Mouse (Mus musculus) cerebellum, adult 2 months (tissue): Measurements from ENCODE around the gene Uimc1. TPM values are rescaled to one million over a fixed set of nuclear protein-coding genes. Genes with fewer than 3 reads are reported as not detected.

ENCODE experiments used
- DNase-seq, 2 experiments: peaks; one replicate each; pipeline ENCODE4 v3.0.0; 2021
- H3K27ac ChIP-seq: fragments of 200-500 bp; 2 replicates; pipeline ENCODE4 v1.5.1; 2012; ENCODE audit warnings: low read length, control low read depth, inconsistent platforms; ENCODE audit not compliant: insufficient read depth
- H3K27me3 ChIP-seq: fragments of 200-500 bp; 2 replicates; pipeline ENCODE4 v1.6.1; 2012; ENCODE audit warnings: inconsistent platforms, mild to moderate bottlenecking, low read length, moderate library complexity; ENCODE audit not compliant: control insufficient read depth, insufficient read depth
- H3K4me1 ChIP-seq: fragments of 200-500 bp; 2 replicates; pipeline ENCODE4 v1.6.1; 2011; ENCODE audit warnings: low read length; ENCODE audit not compliant: control insufficient read depth, insufficient read depth
- H3K4me3 ChIP-seq: fragments of 200-500 bp; replicated peaks from 2 replicates; pipeline ENCODE3; 2011; ENCODE audit warnings: mild to moderate bottlenecking, low read depth, low read length, control low read depth; ENCODE audit not compliant: insufficient read depth
- CTCF ChIP-seq: fragments of 200-500 bp; IDR thresholded peaks from 2 replicates; pipeline ENCODE4 v1.5.1; 2011; ENCODE audit warnings: low read depth, mild to moderate bottlenecking, control low read depth, low read length, moderate library complexity, borderline replicate concordance; ENCODE audit not compliant: insufficient read depth
- POLR2A ChIP-seq: fragments of 200-500 bp; IDR thresholded peaks from 2 replicates; pipeline ENCODE4 v1.6.1; 2011; ENCODE audit warnings: low read length, control low read depth, borderline replicate concordance; ENCODE audit not compliant: insufficient read depth
- WGBS: fragments of 180-500 bp; shearing (Covaris S2); methylation state at CpG from one replicate; pipeline ENCODE4 v1.1.7; 2018; 5-methylcytosine and 5-hydroxymethylcytosine counted together
- polyA plus RNA-seq: library from polyadenylated mRNA; depleted of rRNA; stranded (reverse); fragments of >200 nt; gene quantifications from 2 replicates; pipeline ENCODE4 v1.2.3, GENCODE M21; 2012

The Uimc1 gene
- polyA plus RNA-seq, 1 experiment: 24.0 TPM

GRCm38 (mm10) chr13:55017154-55017897, 82.8 kb downstream of the Uimc1 start:
- DNase-seq: no peak
- no peak overlapping the region for H3K27ac ChIP-seq
- H3K4me1 ChIP-seq: no peaks in the 10 kb centered on the region
- 91% methylated on average over 12 of the region's 12 CpGs for WGBS
- TF ChIP-seq CTCF (no peak), POLR2A (no peak)
- H3K4me3 ChIP-seq: no peak overlapping the region
- no peaks in the 10 kb centered on the region for H3K27me3 ChIP-seq

DNA sequence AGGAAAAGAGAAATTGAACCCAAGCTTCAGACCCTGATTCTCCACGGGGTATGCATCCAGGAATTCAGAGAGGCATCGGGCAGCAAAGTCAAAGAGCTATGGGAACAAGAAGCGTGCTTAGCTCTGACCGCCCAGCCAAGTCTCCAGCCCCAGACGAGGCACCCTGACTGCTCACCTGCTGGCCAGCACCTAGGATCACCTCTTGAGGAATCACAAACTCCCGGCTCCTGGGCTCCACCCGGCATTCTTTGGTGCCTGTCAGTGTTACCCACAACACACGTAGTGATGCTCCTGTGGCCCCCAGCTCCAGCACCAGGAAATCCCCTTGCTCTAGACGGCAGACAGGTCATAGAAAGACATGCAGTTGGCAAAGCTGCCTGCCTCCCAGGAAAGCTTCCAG, 85.6 kb downstream of the Uimc1 start:
- H3K27me3 ChIP-seq: no peaks in the 10 kb centered on the region
- WGBS: 60% methylated on average over 9 of the region's 9 CpGs
- H3K27ac ChIP-seq: no peak overlapping the region
- H3K4me3 ChIP-seq: no peak overlapping the region
- TF ChIP-seq POLR2A: no peak
- no peak for TF ChIP-seq CTCF
- no peak for DNase-seq
- H3K4me1 ChIP-seq: 0 out of 2 replicates have a peak, but pooled peaks cover 3% of the 10 kb centered on the region

DNA sequence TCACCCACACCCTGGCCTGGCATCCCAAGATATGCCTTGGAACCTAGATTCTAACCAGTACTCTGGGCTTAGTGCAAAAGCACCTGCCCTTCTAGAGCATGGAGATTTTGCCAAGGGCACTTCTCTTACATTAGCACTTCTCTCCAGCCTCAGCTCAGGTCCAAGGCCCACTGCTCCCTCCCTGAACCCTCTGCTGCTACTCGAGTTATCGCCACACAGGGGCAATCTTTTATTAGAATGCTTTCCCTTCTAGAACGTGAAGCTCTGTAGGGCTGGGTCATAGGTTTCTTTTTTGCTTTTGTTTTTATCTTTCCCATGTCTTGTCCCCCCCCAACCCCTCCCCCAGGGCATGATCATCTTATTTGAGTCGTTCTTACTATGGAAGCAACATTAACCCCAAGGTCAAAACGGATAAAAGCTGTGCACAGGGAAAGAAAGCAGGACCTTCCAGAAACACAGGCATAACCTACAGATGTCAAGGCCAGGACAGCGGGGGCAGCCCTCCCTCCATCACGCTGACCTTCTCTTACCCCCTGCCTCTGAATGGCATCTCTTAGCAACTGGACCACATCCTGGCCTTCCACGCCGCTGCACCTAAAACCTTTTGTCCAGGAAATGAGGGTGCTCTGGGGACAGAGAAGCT, 86.3 kb downstream of the Uimc1 start:
- WGBS: 38% methylated on average over 9 of the region's 9 CpGs
- TF ChIP-seq CTCF (peak; percentile 36; the same call in 1 of the 2 replicates), POLR2A (no peak)
- no peak overlapping the region for H3K27ac ChIP-seq
- no peaks in the 10 kb centered on the region for H3K27me3 ChIP-seq
- H3K4me3 ChIP-seq: no peak overlapping the region
- no peak for DNase-seq
- 0 out of 2 replicates have a peak, but pooled peaks cover 3% of the 10 kb centered on the region for H3K4me1 ChIP-seq

- peak in 1 of 2 experiments; percentile 44 for DNase-seq
- TF ChIP-seq POLR2A (no peak), CTCF (peak; percentile 37)
- 11% methylated on average over 14 of the region's 14 CpGs for WGBS
Observed at GRCm38 (mm10) chr13:55011981-55012478, 88.1 kb downstream of the Uimc1 start.

DNA sequence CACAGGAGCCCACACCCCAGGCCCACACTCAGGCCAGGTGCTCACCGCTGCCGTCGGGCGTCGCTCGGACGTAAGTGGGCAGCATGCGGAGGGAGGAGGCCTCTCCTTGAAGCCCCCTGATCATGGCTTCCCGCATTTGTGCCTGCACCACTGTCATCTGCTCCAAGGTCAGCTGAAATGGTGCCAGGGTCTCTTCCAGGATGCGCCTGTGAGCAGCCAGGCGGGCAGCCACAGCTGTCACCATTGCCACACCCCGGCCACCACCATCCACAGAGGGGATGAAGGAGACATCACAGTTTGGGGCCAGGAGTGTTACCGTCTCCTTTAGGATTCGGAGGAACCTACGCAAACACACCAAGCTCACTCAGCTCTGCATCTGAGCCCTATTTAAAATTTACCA, 89.0 kb downstream of the Uimc1 start:
- 0 out of 2 replicates have a peak, but pooled peaks cover 3% of the 10 kb centered on the region for H3K4me1 ChIP-seq
- DNase-seq: no peak
- H3K27me3 ChIP-seq: no peaks in the 10 kb centered on the region
- no peak overlapping the region for H3K27ac ChIP-seq
- no peak overlapping the region for H3K4me3 ChIP-seq
- 83% methylated on average over 15 of the region's 15 CpGs for WGBS
- no peak for TF ChIP-seq POLR2A
- no peak for TF ChIP-seq CTCF

More at GRCm38 (mm10) chr13:55011981-55012478, 88.1 kb downstream of the Uimc1 start:
- Histone ChIP-seq H3K4me1 (0 out of 2 replicates have a peak, but pooled peaks cover 3% of the 10 kb centered on the region), H3K4me3 (no peak overlapping the region), H3K27ac (no peak overlapping the region), H3K27me3 (no peaks in the 10 kb centered on the region)

DNA sequence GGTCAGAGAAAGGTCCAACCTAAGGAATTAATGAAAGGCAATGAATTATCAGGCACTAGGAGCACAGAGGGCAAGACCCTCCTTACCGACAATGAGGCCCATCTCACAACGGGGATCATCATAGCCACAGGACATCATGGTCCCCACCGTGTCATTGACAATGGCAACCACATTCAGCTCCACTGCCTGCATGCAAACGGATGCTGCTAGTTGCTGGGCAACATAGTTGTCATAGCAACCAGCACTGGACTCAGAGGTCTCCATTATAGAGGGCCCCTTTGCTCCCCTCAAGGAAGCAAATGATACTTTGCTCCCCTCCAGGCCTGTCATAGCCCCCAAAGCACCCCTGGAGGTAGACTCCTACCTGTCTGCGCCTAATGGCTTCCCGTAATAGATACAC, 91.5 kb downstream of the Uimc1 start:
- H3K4me1 ChIP-seq: peaks cover 12% of the 10 kb centered on the region; the same call in 1 of the 2 replicates
- no peak overlapping the region for H3K4me3 ChIP-seq
- no peak for DNase-seq
- H3K27me3 ChIP-seq: no peaks in the 10 kb centered on the region
- no peak overlapping the region for H3K27ac ChIP-seq
- TF ChIP-seq CTCF: no peak
- TF ChIP-seq POLR2A: no peak
- 52% methylated on average over 6 of the region's 6 CpGs for WGBS

DNA sequence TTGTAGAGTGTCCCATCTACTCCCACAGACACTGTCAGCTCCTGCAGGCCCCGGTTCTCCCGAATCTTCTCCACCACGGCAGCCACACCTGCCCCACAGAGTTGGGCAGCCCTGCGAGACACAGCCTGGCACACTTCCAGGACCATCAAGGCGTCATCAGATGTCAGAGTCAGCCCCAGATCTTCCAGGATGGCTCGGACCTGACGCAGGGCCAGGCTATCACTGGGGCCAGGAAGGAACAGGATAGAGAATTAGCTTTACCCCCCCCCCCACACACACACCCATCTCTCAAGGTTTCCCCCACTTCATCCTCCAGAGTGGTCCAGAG, 93.7 kb downstream of the Uimc1 start:
- DNase-seq: peak in 1 of 2 experiments; percentile 34
- no peak overlapping the region for H3K4me3 ChIP-seq
- no peak for TF ChIP-seq POLR2A
- TF ChIP-seq CTCF: no peak
- peaks cover 9% of the 10 kb centered on the region; the same call in 1 of the 2 replicates for H3K4me1 ChIP-seq
- H3K27me3 ChIP-seq: no peaks in the 10 kb centered on the region
- no peak overlapping the region for H3K27ac ChIP-seq
- 37% methylated on average over 7 of the region's 7 CpGs for WGBS
